Mouse (Mus musculus) megakaryocyte, embryonic 14.5 days (primary cell): Measurements from ENCODE around the gene Slc35d3.

Source experiments
- FLI1 ChIP-seq: IDR thresholded peaks from 2 replicates; pipeline ENCODE4 v1.6.1; 2012; ENCODE audit warnings: low read length, inconsistent platforms, mixed read lengths
- GATA1 ChIP-seq: IDR thresholded peaks from 3 replicates; pipeline ENCODE4 v1.6.1; 2012; ENCODE audit warnings: mixed read lengths, low read length, inconsistent platforms, borderline replicate concordance

DNA sequence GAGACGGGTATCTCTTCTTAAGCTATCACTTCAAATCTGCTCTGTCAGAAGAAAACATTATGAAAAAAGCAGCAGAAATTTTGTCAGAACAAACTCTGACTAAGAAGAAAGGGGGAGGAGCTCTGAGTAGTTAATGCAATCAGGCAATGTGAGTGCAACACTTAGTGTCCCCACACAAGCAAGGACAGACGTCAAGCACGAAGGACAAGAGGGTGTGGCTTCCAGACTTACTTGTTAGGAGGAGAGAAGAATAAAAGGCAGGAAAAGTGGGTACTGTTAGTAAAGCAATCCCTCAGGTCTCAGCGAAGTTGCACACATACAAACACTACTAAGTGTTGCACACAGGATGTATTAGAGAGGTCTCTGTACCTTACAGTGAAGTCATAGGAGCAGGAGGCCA, 33.1 kb upstream of the Slc35d3 start:
- no peak for TF ChIP-seq GATA1
- TF ChIP-seq FLI1 = no peak
